Mouse (Mus musculus) small intestine, adult 2 months (tissue): ENCODE results near the gene Prelid1. TPM values are rescaled to one million over a fixed set of nuclear protein-coding genes. Genes with fewer than 3 reads are reported as not detected.

Experiments
- H3K27ac ChIP-seq: fragments of 200-500 bp; 2 replicates; pipeline ENCODE4 v1.5.1; 2012; ENCODE audit warnings: low read depth, low read length, control low read depth, inconsistent platforms; ENCODE audit not compliant: insufficient read depth
- H3K27me3 ChIP-seq: fragments of 200-500 bp; 2 replicates; pipeline ENCODE4 v1.6.1; 2012; ENCODE audit warnings: mild to moderate bottlenecking, moderate library complexity, low read length, inconsistent platforms; ENCODE audit not compliant: control insufficient read depth, insufficient read depth
- H3K36me3 ChIP-seq: fragments of 200-500 bp; 2 replicates; pipeline ENCODE4 v1.6.1; 2012; ENCODE audit warnings: mild to moderate bottlenecking, low read length, control low read depth, inconsistent platforms; ENCODE audit not compliant: control insufficient read depth, insufficient read depth
- H3K4me1 ChIP-seq: fragments of 200-500 bp; 2 replicates; pipeline ENCODE4 v1.6.1; 2012; ENCODE audit warnings: low read length, inconsistent platforms, mixed read lengths; ENCODE audit not compliant: control insufficient read depth, insufficient read depth, insufficient read length
- H3K4me3 ChIP-seq: fragments of 200-500 bp; 2 replicates; pipeline ENCODE4 v1.5.1; 2012; ENCODE audit warnings: low read depth, mild to moderate bottlenecking, control low read depth, inconsistent platforms, low read length, moderate library complexity
- CTCF ChIP-seq: fragments of 200-500 bp; IDR thresholded peaks from 2 replicates; pipeline ENCODE4 v1.5.1; 2012; ENCODE audit warnings: low read depth, mild to moderate bottlenecking, control low read depth, inconsistent platforms, low read length, moderate library complexity, mixed read lengths; ENCODE audit not compliant: insufficient replicate concordance, insufficient read length; ENCODE audit errors: extremely low read depth
- POLR2A ChIP-seq: fragments of 200-500 bp; IDR thresholded peaks from 2 replicates; pipeline ENCODE4 v1.6.1; 2012; ENCODE audit warnings: low read depth, mild to moderate bottlenecking, control low read depth, inconsistent platforms, low read length, moderate library complexity
- WGBS: fragments of 180-500 bp; shearing (Covaris S2); methylation state at CpG from one replicate; pipeline ENCODE4 v1.1.7; 2018; 5-methylcytosine and 5-hydroxymethylcytosine counted together
- polyA plus RNA-seq: library from polyadenylated mRNA; depleted of rRNA; stranded (reverse); fragments of >200 nt; gene quantifications from 2 replicates; pipeline ENCODE4 v1.2.3, GENCODE M21; 2012; rRNA removed

The Prelid1 gene
- 383 and 921 TPM in 2 replicates for polyA plus RNA-seq

DNA sequence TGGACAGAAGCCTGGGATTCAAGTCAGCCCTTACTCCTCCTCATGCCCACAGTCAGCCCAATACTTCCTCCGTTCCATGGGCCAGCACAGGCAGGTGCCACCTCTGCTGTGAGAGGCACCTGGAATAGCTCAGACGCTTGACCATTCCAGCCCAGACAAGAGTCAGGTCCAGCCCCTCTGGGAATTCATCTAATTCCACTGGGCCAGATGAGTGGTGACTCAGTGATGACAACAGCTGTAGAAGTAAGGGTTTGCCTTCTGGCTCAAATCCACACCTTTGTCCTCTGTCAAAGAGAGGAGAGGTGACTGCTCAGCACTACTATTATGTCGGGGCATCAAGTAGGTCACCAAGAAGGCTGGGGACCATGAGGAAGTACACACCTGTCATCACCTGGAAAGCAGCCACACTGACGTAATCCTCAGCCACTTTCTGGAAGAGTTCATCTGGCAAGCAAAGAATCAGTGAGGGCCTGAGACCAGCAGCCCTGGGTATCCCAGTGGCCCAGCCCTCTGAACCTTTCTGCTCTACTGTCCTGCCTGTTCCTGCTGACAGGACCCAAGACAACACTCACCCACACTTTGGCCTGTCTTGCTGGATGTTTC, at the start of gene Prelid1:
TSS of gene Prelid1 (plus strand) at position 570 of the 603 bp plus-strand sequence.
- no peak within 1 kb of the TSS; the same call in 1 of the 2 replicates for H3K27ac ChIP-seq
- WGBS, result 45% methylated on average over 4 of the region's 4 CpGs
- peaks cover 43% of the 10 kb centered on the region for H3K36me3 ChIP-seq
- no peaks in the 10 kb centered on the region for H3K27me3 ChIP-seq
- H3K4me3 ChIP-seq, result peak within 1 kb of the TSS; percentile 71
- H3K4me1 ChIP-seq, result peaks cover 19% of the 10 kb centered on the region
- TF ChIP-seq CTCF, result no peak
- no peak for TF ChIP-seq POLR2A

DNA sequence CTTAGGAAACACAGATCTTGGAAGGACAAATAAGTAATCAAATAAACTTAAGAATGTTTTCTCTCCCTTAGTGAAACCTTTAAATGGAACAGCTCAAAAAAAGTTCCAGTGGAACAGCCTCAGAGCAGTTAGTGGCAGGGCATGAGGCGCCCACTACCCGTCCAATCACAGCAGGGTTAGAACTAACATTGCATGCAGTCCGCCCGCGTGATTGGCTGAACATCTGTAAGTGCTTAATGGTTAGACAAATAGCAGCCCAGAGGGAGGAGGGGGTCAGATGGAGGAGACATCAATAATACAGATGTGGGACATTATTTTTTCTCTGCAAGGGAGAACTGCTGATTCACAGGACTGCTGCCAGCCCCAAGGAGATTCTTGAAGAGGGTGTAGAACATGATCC, 43.1 kb upstream of the Prelid1 start:
- WGBS, result 91% methylated on average over 5 of the region's 5 CpGs
- no peak for TF ChIP-seq POLR2A
- no peak for TF ChIP-seq CTCF
- Histone ChIP-seq H3K4me1 (no peaks in the 10 kb centered on the region), H3K27me3 (no peaks in the 10 kb centered on the region), H3K4me3 (no peak overlapping the region), H3K27ac (no peak overlapping the region), H3K36me3 (peaks cover 44% of the 10 kb centered on the region)

DNA sequence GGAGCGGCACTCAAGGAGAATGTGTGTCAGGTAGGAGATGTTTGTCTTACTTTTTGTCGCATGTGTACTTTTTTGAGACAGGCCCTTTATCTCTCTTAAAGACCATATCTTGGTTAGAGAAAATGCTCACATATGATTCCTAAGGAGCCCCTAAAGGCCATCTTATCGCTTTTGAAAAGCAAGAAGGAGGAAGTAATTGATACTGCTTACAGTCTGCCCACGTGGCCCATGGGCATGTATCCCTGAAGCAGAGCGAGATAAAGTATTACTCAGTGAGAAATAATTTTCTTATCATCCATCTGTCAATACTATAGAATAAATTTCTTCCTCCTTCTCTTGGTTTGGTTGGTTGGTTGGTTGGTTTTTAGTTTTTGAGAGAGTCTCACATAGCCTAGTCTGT, 42.7 kb upstream of the Prelid1 start:
- Histone ChIP-seq H3K27me3 (no peaks in the 10 kb centered on the region), H3K27ac (no peak overlapping the region), H3K4me1 (no peaks in the 10 kb centered on the region), H3K36me3 (peaks cover 45% of the 10 kb centered on the region), H3K4me3 (no peak overlapping the region)
- WGBS, result 56% methylated on average over 5 of the region's 5 CpGs
- no peak for TF ChIP-seq CTCF

DNA sequence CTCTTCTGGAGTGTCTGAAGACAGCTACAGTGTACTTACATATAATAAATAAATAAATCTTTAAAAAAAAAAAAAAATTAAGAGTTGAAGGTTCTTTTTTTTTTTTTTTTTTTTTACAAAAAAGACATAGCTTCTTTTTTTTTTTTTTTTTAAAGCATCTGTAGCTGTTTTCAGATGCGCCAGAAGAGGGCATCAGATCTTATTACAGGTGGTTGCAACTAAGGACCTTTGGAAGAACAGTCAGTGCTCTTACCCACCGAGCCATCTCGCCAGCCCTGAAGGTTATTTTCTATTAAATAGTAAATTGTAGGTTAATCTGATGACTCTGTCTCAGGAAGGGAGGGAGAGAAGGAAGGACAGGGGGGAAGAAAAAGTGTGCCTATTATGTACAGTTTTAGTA, 31.4 kb upstream of the Prelid1 start:
- no peak overlapping the region for H3K27ac ChIP-seq
- H3K27me3 ChIP-seq, result no peaks in the 10 kb centered on the region
- 64% methylated on average over 3 of the region's 3 CpGs for WGBS
- no peak overlapping the region for H3K4me3 ChIP-seq
- peaks cover 54% of the 10 kb centered on the region for H3K36me3 ChIP-seq
- no peaks in the 10 kb centered on the region for H3K4me1 ChIP-seq
- TF ChIP-seq POLR2A (no peak), CTCF (no peak)

DNA sequence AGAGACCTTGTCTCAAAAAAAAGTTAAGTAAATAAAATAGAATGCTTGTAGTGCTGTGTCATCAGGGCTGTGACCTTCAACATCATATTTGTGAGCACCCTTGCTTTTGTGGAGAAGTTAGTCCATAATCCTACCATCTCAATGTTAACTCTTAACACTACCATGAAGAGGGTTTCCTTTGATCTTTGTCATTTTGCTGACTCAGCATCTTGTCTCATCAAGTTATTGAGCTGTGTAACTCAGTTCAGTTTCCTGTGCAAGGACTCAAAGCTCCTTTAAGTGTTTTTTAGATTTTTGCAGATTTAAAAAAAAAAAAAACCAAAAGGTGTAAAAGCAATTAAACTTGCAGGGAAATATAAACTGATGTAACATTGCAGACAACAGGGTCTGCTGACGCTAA, 23.5 kb upstream of the Prelid1 start:
- no peak overlapping the region for H3K4me3 ChIP-seq
- H3K27me3 ChIP-seq, result no peaks in the 10 kb centered on the region
- no peak overlapping the region for H3K27ac ChIP-seq
- TF ChIP-seq POLR2A, result no peak
- TF ChIP-seq CTCF, result no peak
- H3K4me1 ChIP-seq, result no peaks in the 10 kb centered on the region
- 98% methylated on average over 1 of the region's 1 CpGs for WGBS
- peaks cover 69% of the 10 kb centered on the region for H3K36me3 ChIP-seq

DNA sequence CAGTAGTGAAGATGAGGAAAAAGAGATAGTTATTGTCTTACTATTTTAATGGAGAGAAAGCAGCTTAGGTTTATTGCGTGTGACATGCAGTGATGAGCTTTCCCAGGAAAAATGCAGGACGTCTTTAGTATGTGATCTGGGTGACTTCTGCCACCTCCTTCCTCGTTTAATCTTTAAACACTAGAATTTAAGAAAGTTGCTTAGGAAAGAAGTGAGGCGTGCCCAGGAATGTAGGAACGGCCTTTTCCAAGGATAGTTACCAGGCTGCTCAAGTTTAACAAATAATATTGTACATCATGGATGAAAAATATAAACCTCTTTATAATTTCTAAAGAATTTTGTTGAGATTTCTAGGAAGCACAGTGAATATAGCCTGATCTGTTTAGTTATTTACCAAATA, 19.4 kb upstream of the Prelid1 start:
- TF ChIP-seq POLR2A (no peak), CTCF (no peak)
- Histone ChIP-seq H3K4me3 (no peak overlapping the region), H3K4me1 (no peaks in the 10 kb centered on the region), H3K27ac (no peak overlapping the region), H3K27me3 (no peaks in the 10 kb centered on the region), H3K36me3 (peaks cover 65% of the 10 kb centered on the region)
- WGBS, result 79% methylated on average over 5 of the region's 5 CpGs

DNA sequence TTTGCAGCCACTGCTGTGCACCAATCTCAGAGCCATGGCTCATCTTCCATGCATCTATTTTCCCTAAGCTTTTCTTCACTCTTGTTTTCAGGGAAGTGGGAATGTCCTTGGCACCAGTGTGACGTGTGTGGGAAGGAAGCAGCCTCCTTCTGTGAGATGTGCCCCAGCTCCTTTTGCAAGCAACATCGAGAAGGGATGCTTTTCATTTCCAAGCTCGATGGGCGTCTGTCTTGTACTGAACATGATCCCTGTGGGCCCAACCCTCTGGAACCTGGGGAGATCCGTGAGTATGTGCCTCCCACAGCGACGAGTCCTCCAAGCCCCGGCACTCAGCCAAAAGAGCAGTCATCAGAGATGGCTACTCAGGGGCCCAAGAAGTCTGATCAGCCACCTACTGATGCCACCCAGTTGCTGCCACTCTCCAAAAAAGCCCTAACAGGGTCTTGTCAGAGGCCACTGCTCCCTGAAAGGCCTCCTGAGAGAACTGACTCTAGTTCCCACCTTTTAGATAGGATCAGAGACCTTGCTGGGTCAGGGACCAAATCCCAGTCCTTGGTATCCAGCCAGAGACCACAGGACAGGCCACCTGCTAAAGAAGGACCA, 8.2 kb upstream of the Prelid1 start:
- TF ChIP-seq CTCF (no peak), POLR2A (no peak)
- H3K4me1 ChIP-seq, result peaks cover 6% of the 10 kb centered on the region; the same call in 1 of the 2 replicates
- no peaks in the 10 kb centered on the region for H3K27me3 ChIP-seq
- H3K36me3 ChIP-seq, result peaks cover 71% of the 10 kb centered on the region
- H3K27ac ChIP-seq, result no peak overlapping the region
- H3K4me3 ChIP-seq, result no peak overlapping the region
- 89% methylated on average over 8 of the region's 8 CpGs for WGBS

DNA sequence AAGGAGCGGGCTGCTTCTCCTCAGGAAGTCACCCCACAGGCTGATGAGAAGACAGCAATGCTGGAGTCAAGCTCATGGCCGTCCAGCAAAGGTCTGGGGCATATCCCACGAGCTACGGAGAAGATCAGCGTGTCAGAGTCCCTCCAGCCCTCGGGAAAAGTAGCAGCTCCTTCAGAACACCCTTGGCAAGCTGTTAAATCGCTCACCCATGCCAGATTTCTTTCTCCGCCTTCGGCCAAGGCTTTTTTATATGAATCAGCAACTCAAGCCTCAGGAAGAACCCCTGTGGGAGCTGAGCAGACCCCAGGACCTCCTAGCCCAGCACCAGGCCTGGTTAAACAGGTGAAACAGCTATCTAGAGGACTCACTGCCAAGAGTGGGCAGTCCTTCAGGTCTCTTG, 7.2 kb upstream of the Prelid1 start:
- no peak overlapping the region for H3K4me3 ChIP-seq
- H3K4me1 ChIP-seq, result peaks cover 6% of the 10 kb centered on the region; the same call in 1 of the 2 replicates
- H3K27me3 ChIP-seq, result no peaks in the 10 kb centered on the region
- peaks cover 66% of the 10 kb centered on the region for H3K36me3 ChIP-seq
- no peak overlapping the region for H3K27ac ChIP-seq
- WGBS, result 81% methylated on average over 9 of the region's 9 CpGs
- no peak for TF ChIP-seq POLR2A
- TF ChIP-seq CTCF, result no peak
